Mouse (Mus musculus): ENCODE results near the gene Hltf.

DNA sequence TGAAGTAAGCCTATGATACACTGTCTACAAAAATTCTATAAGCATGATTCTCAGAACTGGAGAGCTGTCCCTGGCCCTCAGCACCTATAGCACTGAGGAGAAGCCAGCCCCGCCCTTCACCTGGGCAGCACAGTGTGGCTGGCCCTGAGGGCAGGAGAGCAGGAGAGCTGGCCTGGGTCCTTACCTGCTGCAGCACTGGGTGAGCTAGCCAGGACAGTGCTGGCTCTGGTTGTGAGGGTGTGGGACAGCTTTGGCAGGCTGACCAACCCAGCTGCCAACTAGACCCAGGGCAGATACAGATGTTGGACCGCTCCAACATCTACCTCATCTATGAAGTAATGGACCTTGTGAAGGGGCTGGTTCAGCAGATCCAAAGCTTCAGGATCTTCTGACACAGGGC lies 43.2 kb upstream of the Hltf start:
- no peak for TF ChIP-seq CTCF (IDR thresholded peaks at IDR 0.05; ENCODE audit: low read depth)
- TF ChIP-seq EP300 (IDR thresholded peaks at IDR 0.05; ENCODE audit: low read depth) = no peak
